Mouse (Mus musculus): ENCODE data around the gene Arhgdia. TPM values are rescaled to one million over a fixed set of nuclear protein-coding genes. Genes with fewer than 3 reads are reported as not detected.

Arhgdia gene
- 401 and 420 TPM in 2 replicates for total RNA-seq (2015)
- total RNA-seq (2017): 177 and 193 TPM in 2 replicates

GRCm38 (mm10) chr11:120581490-120582267, at the start of gene Arhgdia:
Gene Arhgdia, minus strand, starts transcription at chr11:120581624.
- peak; percentile 50 for ATAC-seq (replicated peaks; ENCODE audit: poor library complexity)

GRCm38 (mm10) chr11:120630401-120630871, 49.0 kb upstream of the Arhgdia start:
- peak; percentile 42 for ATAC-seq (replicated peaks; ENCODE audit: poor library complexity)

GRCm38 (mm10) chr11:120629911-120630310, 48.5 kb upstream of the Arhgdia start:
- ATAC-seq (replicated peaks; ENCODE audit: poor library complexity): 0 out of 2 replicates have a peak, but pooled peaks have one; percentile 4

GRCm38 (mm10) chr11:120629341-120629730, 47.9 kb upstream of the Arhgdia start:
- peak; percentile 29 for ATAC-seq (replicated peaks; ENCODE audit: poor library complexity)

GRCm38 (mm10) chr11:120628601-120629340, 47.3 kb upstream of the Arhgdia start:
- ATAC-seq (replicated peaks; ENCODE audit: poor library complexity): no peak

- peak; percentile 20 for ATAC-seq (replicated peaks; ENCODE audit: poor library complexity)
Observed at GRCm38 (mm10) chr11:120627468-120628300, 46.3 kb upstream of the Arhgdia start.

GRCm38 (mm10) chr11:120626785-120627467, 45.5 kb upstream of the Arhgdia start:
- ATAC-seq (replicated peaks; ENCODE audit: poor library complexity): no peak

- no peak for ATAC-seq (replicated peaks; ENCODE audit: poor library complexity)
Observed at GRCm38 (mm10) chr11:120625152-120625775, 43.8 kb upstream of the Arhgdia start, which contains the start of gene Sirt7. Gene Sirt7, minus strand, starts transcription at chr11:120625240.

GRCm38 (mm10) chr11:120624680-120625111, 43.3 kb upstream of the Arhgdia start:
- ATAC-seq (replicated peaks; ENCODE audit: poor library complexity): peak; percentile 54

- peak; percentile 48 for ATAC-seq (replicated peaks; ENCODE audit: poor library complexity)
Observed at GRCm38 (mm10) chr11:120623961-120624679, 42.7 kb upstream of the Arhgdia start.

GRCm38 (mm10) chr11:120622805-120623204, 41.4 kb upstream of the Arhgdia start:
- ATAC-seq (replicated peaks; ENCODE audit: poor library complexity): no peak

- no peak for ATAC-seq (replicated peaks; ENCODE audit: poor library complexity)
Observed at GRCm38 (mm10) chr11:120620195-120620594, 38.8 kb upstream of the Arhgdia start.

GRCm38 (mm10) chr11:120618619-120619535, 37.5 kb upstream of the Arhgdia start:
- no peak for ATAC-seq (replicated peaks; ENCODE audit: poor library complexity)

GRCm38 (mm10) chr11:120617519-120618112, 36.2 kb upstream of the Arhgdia start, which contains the start of gene Pcyt2:
Gene Pcyt2, minus strand, starts transcription at chr11:120617936.
- peak; percentile 96 for ATAC-seq (replicated peaks; ENCODE audit: poor library complexity)

- no peak for ATAC-seq (replicated peaks; ENCODE audit: poor library complexity)
Observed at GRCm38 (mm10) chr11:120616617-120617294, 35.3 kb upstream of the Arhgdia start.

GRCm38 (mm10) chr11:120615606-120616203, 34.3 kb upstream of the Arhgdia start:
- ATAC-seq (replicated peaks; ENCODE audit: poor library complexity): no peak

Measured in megakaryocyte progenitor cell, adult 5-6 weeks (primary cell).